In genomic region chr1:193256621-193257098, GRCm38 (mm10) we compare ENCODE assay signal across 10 mouse cellular contexts. TPM values are rescaled to one million over a fixed set of nuclear protein-coding genes. Genes with fewer than 3 reads are reported as not detected.
DNase-seq lines count a peak whose midpoint lies in the region; ATAC-seq and TF ChIP-seq lines count a peak whose summit lies in the region.
"Had no signal": no experiment of that assay in that cellular context is flagged by ENCODE, and none has a peak within 500 bp of the region (broad histone marks: within the 10 kb centered on the region; RNA-seq: fewer than 3 reads in every experiment).

No protein-coding gene starts in this region.

- ATAC-seq in frontal cortex, adult (ENCODE audit: low TSS enrichment) = 0 out of 2 replicates have a peak, but pooled peaks have one; percentile 12

- TF ChIP-seq CTCF in left cerebral cortex, adult 2 months (IDR thresholded peaks at IDR 0.05) = no peak

- H3K4me3 ChIP-seq in left cerebral cortex, adult 2 months = no peak overlapping the region
- H3K4me3 ChIP-seq: limb, embryonic 12.5 days had no signal

- intact Hi-C loops in left cerebral cortex, adult 2 months (cut with DNase I) = no loop called here
- intact Hi-C loops in left cerebral cortex, postnatal 36 days (cut with DNase I) = loop anchor here (2.0 kb wide), 1 partner anchor 120 kb away; no protein-coding TSS in a partner anchor

- H3K27ac ChIP-seq in left cerebral cortex, adult 2 months = peak overlapping the region; percentile 30; the same call in 1 of the 2 replicates
- H3K27ac ChIP-seq: kidney, postnatal 0 days; limb, embryonic 12.5 days had no signal

- DNase-seq in frontal cortex, postnatal 36 days (ENCODE audit: low spot score in 2 of 2) = no peak
- no peak for DNase-seq in left cerebral cortex, adult 2 months (ENCODE audit: extremely low spot score in 1 of 2, low spot score in 2 of 2)
- DNase-seq in left cerebral cortex, postnatal 36 days (ENCODE audit: low spot score in 2 of 2) = no peak
- DNase-seq in adipocyte (ENCODE audit: low spot score) = peak; percentile 43
- peak; percentile 69 for DNase-seq in cerebellum, adult 9-11 months
- no peak for DNase-seq in frontal cortex, postnatal 14 days (ENCODE audit: low spot score in 2 of 2)
- DNase-seq in gastrocnemius, postnatal 25 days = no peak

RNA-seq across cellular contexts. Expression of gene Hsd11b1, which starts 7.2 kb away (rescaled TPM):
- 10 to 100 TPM; 17.4 to 18.1 TPM for total RNA-seq in left cerebral cortex, adult 2 months (2021)
- 10 to 100 TPM; 14.2 to 26.7 TPM for total RNA-seq in left cerebral cortex, postnatal 36 days (2021)
- total RNA-seq in gastrocnemius, postnatal 25 days (2021) = 1 to 10 TPM; 6.3 to 7.9 TPM

RNA-seq across cellular contexts. Expression of gene G0s2, which starts 16.4 kb away (rescaled TPM):
- 1 to 10 TPM; 6.0 to 7.3 TPM for total RNA-seq in left cerebral cortex, adult 2 months (2021)
- total RNA-seq in left cerebral cortex, postnatal 36 days (2021) = 1 to 10 TPM; 5.3 to 8.7 TPM
- 10 to 100 TPM; 14.8 to 47.8 TPM for total RNA-seq in gastrocnemius, postnatal 25 days (2021)

RNA-seq across cellular contexts. Expression of gene Lamb3, which starts 49.2 kb away (rescaled TPM):
- total RNA-seq in left cerebral cortex, adult 2 months (2021) = 1 to 10 TPM in 1 of 2 experiments, under 1 TPM in 1; 0.97 to 1.1 TPM
- 1 to 10 TPM in 1 of 2 experiments, under 1 TPM in 1; 0.89 to 1.6 TPM for total RNA-seq in left cerebral cortex, postnatal 36 days (2021)
- 1 to 10 TPM; 2.0 to 2.7 TPM for total RNA-seq in gastrocnemius, postnatal 25 days (2021)

RNA-seq across cellular contexts. Expression of gene Traf3ip3, which starts 55.2 kb away (rescaled TPM):
- total RNA-seq in left cerebral cortex, adult 2 months (2021) = 1 to 10 TPM; 1.2 to 1.8 TPM
- total RNA-seq in left cerebral cortex, postnatal 36 days (2021) = 1 to 10 TPM; 1.6 to 2.0 TPM
- total RNA-seq in gastrocnemius, postnatal 25 days (2021) = 1 to 10 TPM; 2.1 to 3.3 TPM

Comparison
In these comparisons a context has a peak if more than half of its experiments do, and no peak if none do; other contexts are left out.
1. DNase-seq: peak in adipocyte (single experiment) and cerebellum, adult 9-11 months (single experiment); none in frontal cortex, postnatal 36 days (0 of 2), left cerebral cortex, adult 2 months (0 of 2), left cerebral cortex, postnatal 36 days (0 of 2), frontal cortex, postnatal 14 days (0 of 2) and gastrocnemius, postnatal 25 days (single experiment).